Mouse (Mus musculus): ENCODE data around the gene Dtnb.

DNA sequence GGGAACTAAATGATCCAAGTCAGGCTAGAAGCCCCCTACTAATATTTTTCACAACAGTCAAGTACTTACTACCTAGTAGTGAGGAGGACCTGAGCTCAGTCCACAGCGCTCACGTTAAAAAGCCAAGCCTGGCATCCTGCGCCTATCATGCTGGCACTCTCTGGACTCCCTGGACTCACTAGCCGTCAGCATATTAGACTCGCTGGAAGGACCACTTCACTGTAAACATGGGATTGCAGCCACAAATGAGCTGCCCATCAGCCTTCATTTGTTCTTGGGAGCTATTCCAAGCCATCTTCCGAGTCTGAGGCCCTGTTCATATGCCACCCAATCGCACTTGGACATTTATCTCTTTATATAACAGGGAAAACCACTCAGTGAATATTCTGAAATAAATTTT, 31.3 kb upstream of the Dtnb start:
- TF ChIP-seq CTCF (IDR thresholded peaks at IDR 0.05; ENCODE audit: control insufficient read depth, insufficient read depth, insufficient read length) (no peak), USF1 (IDR thresholded peaks at IDR 0.05; ENCODE audit: low read depth) (no peak), MYOG (IDR thresholded peaks at IDR 0.05; ENCODE audit: control insufficient read depth, extremely low read depth, insufficient read length) (no peak)

Measured in C2C12 (cell line).